Mouse (Mus musculus): ENCODE measurements at regions not wholly inside any gene's neighbourhood (a gene's known extent, or its start where the extent isn't known, plus 50 kb on each side); places are given as distances from the start of the nearest gene placed in this dataset.
A peak's percentile ranks its signal among the peaks of the same experiment; 100 is the strongest.

GRCm38 (mm10) chr14:76868831-76869230 is 167.7 kb upstream of the Ccdc122 start:
- DNase-seq = no peak

- no peak for DNase-seq
Observed at GRCm38 (mm10) chr14:76868131-76868530, 168.4 kb upstream of the Ccdc122 start.

GRCm38 (mm10) chr14:76864664-76865063 is 171.9 kb upstream of the Ccdc122 start:
- DNase-seq = no peak

GRCm38 (mm10) chr14:76863035-76863706 is 173.4 kb upstream of the Ccdc122 start:
- DNase-seq = no peak

GRCm38 (mm10) chr14:76858396-76858795 is 178.2 kb upstream of the Ccdc122 start:
- peak; percentile 14 for DNase-seq

- no peak for DNase-seq
Observed at GRCm38 (mm10) chr14:76857196-76857773, 179.3 kb upstream of the Ccdc122 start.

- DNase-seq = no peak
Observed at GRCm38 (mm10) chr14:76856591-76856990, 180.0 kb upstream of the Ccdc122 start.

GRCm38 (mm10) chr14:76854965-76855364 is 181.6 kb upstream of the Ccdc122 start:
- no peak for DNase-seq

- no peak for DNase-seq
Observed at GRCm38 (mm10) chr14:76851473-76852214, 184.9 kb upstream of the Ccdc122 start.

- DNase-seq = no peak
Observed at GRCm38 (mm10) chr14:76850641-76851040, 185.9 kb upstream of the Ccdc122 start.

GRCm38 (mm10) chr14:76850051-76850450 is 186.5 kb upstream of the Ccdc122 start:
- DNase-seq = no peak

GRCm38 (mm10) chr14:76849636-76850035 is 186.9 kb upstream of the Ccdc122 start:
- DNase-seq = no peak

- DNase-seq = no peak
Observed at GRCm38 (mm10) chr14:76849071-76849470, 187.5 kb upstream of the Ccdc122 start.

GRCm38 (mm10) chr14:76845706-76846105 is 190.9 kb upstream of the Ccdc122 start:
- no peak for DNase-seq

- DNase-seq = no peak
Observed at GRCm38 (mm10) chr14:76844717-76845116, 191.9 kb upstream of the Ccdc122 start.

GRCm38 (mm10) chr14:76837583-76838220 is 198.9 kb upstream of the Ccdc122 start:
- DNase-seq = no peak

- no peak for DNase-seq
Observed at GRCm38 (mm10) chr14:76836926-76837516, 199.6 kb upstream of the Ccdc122 start.

GRCm38 (mm10) chr14:76836271-76836670 is 200.3 kb upstream of the Ccdc122 start:
- no peak for DNase-seq

- no peak for DNase-seq
Observed at GRCm38 (mm10) chr14:76834084-76834483, 202.5 kb upstream of the Ccdc122 start.

- no peak for DNase-seq
Observed at GRCm38 (mm10) chr14:76829161-76829510, 207.4 kb upstream of the Ccdc122 start.

- DNase-seq = peak; percentile 43
Observed at GRCm38 (mm10) chr14:76828453-76829160, 208.0 kb upstream of the Ccdc122 start.

GRCm38 (mm10) chr14:76824066-76824465 is 212.5 kb upstream of the Ccdc122 start:
- no peak for DNase-seq
